Mouse (Mus musculus) megakaryocyte, embryonic 14.5 days (primary cell): Measurements from ENCODE around the gene Per2.

Experiments
- FLI1 ChIP-seq: IDR thresholded peaks from 2 replicates; pipeline ENCODE4 v1.6.1; 2012; ENCODE audit warnings: low read length, inconsistent platforms, mixed read lengths
- GATA1 ChIP-seq: IDR thresholded peaks from 3 replicates; pipeline ENCODE4 v1.6.1; 2012; ENCODE audit warnings: mixed read lengths, low read length, inconsistent platforms, borderline replicate concordance

- TF ChIP-seq GATA1 (no peak), FLI1 (no peak)
These were observed 10.8 kb upstream of the Per2 start for GRCm38 (mm10) chr1:91469888-91470419.
